Mouse (Mus musculus): Measurements from ENCODE around the gene 3100002H09Rik. TPM values are rescaled to one million over a fixed set of nuclear protein-coding genes. Genes with fewer than 3 reads are reported as not detected.

3100002H09Rik gene
- polyA plus RNA-seq, 1 experiment from 2014 or later: not detected

DNA sequence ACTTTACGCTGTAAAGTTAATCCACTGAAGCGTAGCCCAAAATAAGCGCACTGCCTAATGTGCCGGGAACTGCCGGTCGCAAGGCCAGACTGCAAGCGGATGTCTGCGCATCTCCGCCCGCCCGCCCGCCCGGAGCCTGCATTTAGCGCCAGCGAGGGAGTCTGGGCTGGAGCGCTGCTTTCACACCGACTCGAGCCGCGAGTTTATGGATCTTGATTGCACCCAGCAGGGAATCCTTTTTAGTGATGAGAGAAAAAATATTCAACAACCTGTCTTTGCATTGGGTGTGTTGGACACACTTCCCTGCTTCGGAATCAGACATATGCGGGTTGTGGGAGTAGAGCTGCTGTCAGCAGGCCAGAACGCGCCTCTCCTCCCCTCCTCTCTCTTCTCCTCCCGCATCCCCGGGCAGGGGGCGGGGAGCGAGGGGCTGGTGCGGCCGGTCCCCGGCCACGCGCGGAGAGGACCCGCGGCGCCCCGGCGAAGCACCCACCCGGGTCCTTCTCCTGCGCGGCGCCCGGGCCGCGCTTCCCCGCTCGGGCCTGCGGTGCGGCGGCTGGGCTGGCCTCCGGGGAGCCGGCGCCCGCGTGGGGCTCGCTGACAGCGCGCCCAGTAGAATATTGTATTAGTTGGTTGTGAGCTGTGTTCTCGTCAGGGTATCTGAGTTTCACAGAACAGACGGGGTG lies 35.2 kb downstream of the 3100002H09Rik start:
- H3K27me3 ChIP-seq (replicated peaks): peaks cover 54% of the 10 kb centered on the region
- H3K9ac ChIP-seq: peak overlapping the region; percentile 11; the same call in 1 of the 2 replicates
- peak overlapping the region; percentile 39 for H3K4me3 ChIP-seq (replicated peaks)
- peak; percentile 41; the same call in 1 of the 2 replicates for ATAC-seq
- WGBS: under 1% methylated on average over 61 of the region's 61 CpGs
- H3K27ac ChIP-seq: no peak overlapping the region
- no peaks in the 10 kb centered on the region for H3K9me3 ChIP-seq
- 0 out of 2 replicates have a peak, but pooled peaks cover 13% of the 10 kb centered on the region for H3K4me1 ChIP-seq (replicated peaks)
- peak overlapping the region; percentile 77 for H3K4me2 ChIP-seq (replicated peaks)
- no peaks in the 10 kb centered on the region for H3K36me3 ChIP-seq

DNA sequence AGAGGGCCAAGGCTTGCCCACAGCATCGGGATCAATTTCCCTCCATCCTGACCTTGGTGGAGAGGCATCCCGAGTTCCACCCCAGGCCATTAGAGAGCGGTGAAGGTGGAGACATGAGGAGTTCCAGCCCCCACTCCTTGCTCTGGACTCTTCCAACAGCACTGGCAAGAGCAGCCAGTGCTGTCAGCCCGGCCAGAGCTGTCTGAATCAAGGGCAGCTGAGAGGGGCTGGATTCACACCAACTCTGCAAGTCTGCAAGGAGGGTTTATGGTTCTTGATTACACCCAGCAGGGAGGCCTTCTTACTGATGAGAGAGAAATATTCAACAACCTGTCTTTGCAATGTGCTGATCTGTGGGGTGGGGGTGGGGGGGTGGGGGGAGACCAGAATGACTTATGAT lies 37.0 kb downstream of the 3100002H09Rik start:
- ATAC-seq: no peak
- no peak overlapping the region for H3K4me2 ChIP-seq (replicated peaks)
- no peaks in the 10 kb centered on the region for H3K9me3 ChIP-seq
- 39% methylated on average over 4 of the region's 4 CpGs for WGBS
- H3K36me3 ChIP-seq: no peaks in the 10 kb centered on the region
- 0 out of 2 replicates have a peak, but pooled peaks cover 13% of the 10 kb centered on the region for H3K4me1 ChIP-seq (replicated peaks)
- peaks cover 57% of the 10 kb centered on the region for H3K27me3 ChIP-seq (replicated peaks)
- H3K27ac ChIP-seq: no peak overlapping the region
- no peak overlapping the region for H3K9ac ChIP-seq
- H3K4me3 ChIP-seq (replicated peaks): no peak overlapping the region

GRCm38 (mm10) chr4:124570977-124571376 lies 39.6 kb downstream of the 3100002H09Rik start:
- Histone ChIP-seq H3K4me3 (replicated peaks) (no peak overlapping the region), H3K27me3 (replicated peaks) (peaks cover 40% of the 10 kb centered on the region), H3K9me3 (no peaks in the 10 kb centered on the region), H3K4me1 (replicated peaks) (0 out of 2 replicates have a peak, but pooled peaks cover 11% of the 10 kb centered on the region), H3K9ac (no peak overlapping the region), H3K4me2 (replicated peaks) (no peak overlapping the region), H3K36me3 (no peaks in the 10 kb centered on the region), H3K27ac (no peak overlapping the region)
- 52% methylated on average over 9 of the region's 9 CpGs for WGBS
- ATAC-seq: peak; percentile 71

DNA sequence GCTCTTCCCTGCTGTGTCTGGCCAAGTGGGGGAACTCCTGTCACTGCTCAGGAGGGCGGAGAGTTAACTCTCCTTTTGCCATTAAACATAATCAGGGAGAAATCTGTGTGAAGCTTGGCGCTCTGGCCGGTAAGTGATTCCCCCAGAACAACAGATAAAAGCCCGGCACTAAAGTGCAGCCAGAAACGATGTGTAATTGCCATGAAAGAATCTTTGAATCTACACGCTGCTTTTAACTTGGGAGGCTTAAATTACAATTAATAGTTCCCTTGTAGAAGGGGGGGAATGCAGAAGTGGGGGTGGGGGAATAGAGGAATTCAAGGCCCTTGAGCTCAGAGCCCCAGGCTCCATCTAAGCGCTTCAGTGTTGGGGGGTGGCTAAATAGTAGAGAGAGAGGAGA lies 40.9 kb downstream of the 3100002H09Rik start:
- H3K4me2 ChIP-seq (replicated peaks): no peak overlapping the region
- no peak overlapping the region for H3K27ac ChIP-seq
- H3K4me3 ChIP-seq (replicated peaks): no peak overlapping the region
- H3K4me1 ChIP-seq (replicated peaks): 0 out of 2 replicates have a peak, but pooled peaks cover 2% of the 10 kb centered on the region
- H3K27me3 ChIP-seq (replicated peaks): peaks cover 27% of the 10 kb centered on the region
- WGBS: 23% methylated on average over 7 of the region's 7 CpGs
- no peaks in the 10 kb centered on the region for H3K9me3 ChIP-seq
- no peak for ATAC-seq
- H3K9ac ChIP-seq: no peak overlapping the region
- H3K36me3 ChIP-seq: no peaks in the 10 kb centered on the region

- 63% methylated on average over 2 of the region's 2 CpGs for WGBS
- Histone ChIP-seq H3K9ac (no peak overlapping the region), H3K9me3 (no peaks in the 10 kb centered on the region), H3K27ac (no peak overlapping the region), H3K36me3 (no peaks in the 10 kb centered on the region), H3K4me3 (replicated peaks) (no peak overlapping the region), H3K4me2 (replicated peaks) (no peak overlapping the region), H3K4me1 (replicated peaks) (no peaks in the 10 kb centered on the region), H3K27me3 (replicated peaks) (no peaks in the 10 kb centered on the region)
- ATAC-seq: no peak
Observed at GRCm38 (mm10) chr4:124563371-124563770, 47.2 kb downstream of the 3100002H09Rik start.

DNA sequence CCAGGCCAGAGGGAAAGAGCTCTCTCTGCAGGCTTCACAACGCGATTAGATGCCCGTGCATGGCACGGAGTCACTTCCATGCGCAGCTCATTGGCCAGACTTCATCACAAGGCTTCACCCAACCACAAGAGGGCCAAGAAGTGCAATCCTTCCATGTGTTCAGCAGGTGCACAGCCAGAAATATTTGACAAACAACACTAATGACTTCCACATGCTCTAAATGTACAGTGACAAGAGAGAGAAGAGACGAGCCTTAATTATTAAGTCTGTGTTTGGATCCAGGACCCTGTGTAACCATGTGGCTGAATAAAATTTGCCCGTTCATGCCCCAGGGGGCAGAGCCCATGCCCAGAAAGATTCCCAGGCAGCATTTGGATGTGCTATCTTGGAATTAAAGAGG lies 47.9 kb downstream of the 3100002H09Rik start:
- Histone ChIP-seq H3K9ac (no peak overlapping the region), H3K9me3 (no peaks in the 10 kb centered on the region), H3K27ac (no peak overlapping the region), H3K4me1 (replicated peaks) (no peaks in the 10 kb centered on the region), H3K4me2 (replicated peaks) (no peak overlapping the region), H3K36me3 (no peaks in the 10 kb centered on the region), H3K27me3 (replicated peaks) (no peaks in the 10 kb centered on the region), H3K4me3 (replicated peaks) (no peak overlapping the region)
- 68% methylated on average over 7 of the region's 7 CpGs for WGBS
- no peak for ATAC-seq

Other genes starting within 250 kb of the 3100002H09Rik start
- 0.05 and 0.11 TPM in 2 replicates for gene Pou3f1, start 46.0 kb upstream of the 3100002H09Rik start, polyA plus RNA-seq (2015; fragmentation: Nextera tagmentation; extraction: Ambion mirVana)
- 58.7 and 67.6 TPM in 2 replicates for gene Utp11, start 82.8 kb upstream of the 3100002H09Rik start, polyA plus RNA-seq (2015; fragmentation: Nextera tagmentation; extraction: Ambion mirVana)
- gene Fhl3, start 89.9 kb upstream of the 3100002H09Rik start, polyA plus RNA-seq (2015; fragmentation: Nextera tagmentation; extraction: Ambion mirVana): 8.8 and 11.8 TPM in 2 replicates
- gene Sf3a3, start 104.0 kb upstream of the 3100002H09Rik start, polyA plus RNA-seq (2015; fragmentation: Nextera tagmentation; extraction: Ambion mirVana): 131 and 133 TPM in 2 replicates
- 24.4 and 28.7 TPM in 2 replicates for gene Inpp5b, start 131.0 kb upstream of the 3100002H09Rik start, polyA plus RNA-seq (2015; fragmentation: Nextera tagmentation; extraction: Ambion mirVana)
- gene Mtf1, start 191.3 kb upstream of the 3100002H09Rik start, polyA plus RNA-seq (2015; fragmentation: Nextera tagmentation; extraction: Ambion mirVana): 13.6 TPM in 2 replicates
- gene Yrdc, start 239.9 kb upstream of the 3100002H09Rik start, polyA plus RNA-seq (2015; fragmentation: Nextera tagmentation; extraction: Ambion mirVana): 32.0 and 36.6 TPM in 2 replicates
- gene 1110065P20Rik, start 240.4 kb upstream of the 3100002H09Rik start, polyA plus RNA-seq (2015; fragmentation: Nextera tagmentation; extraction: Ambion mirVana): 43.3 and 47.7 TPM in 2 replicates

All from intestine, embryonic 15.5 days (tissue).